Mouse (Mus musculus) right cerebral cortex, postnatal 10 days (tissue): ENCODE data around the gene B3gntl1.

ENCODE experiments used
- DNase-seq, 2 experiments: peaks; one replicate each; pipeline ENCODE4 v3.0.0; 2021; ENCODE audit warnings: low spot score in 2 of 2

The B3gntl1 gene

GRCm38 (mm10) chr11:121672990-121673572 is at the start of gene B3gntl1:
Gene B3gntl1 (minus strand): TSS chr11:121673153.
- DNase-seq = peak; percentile 99

DNA sequence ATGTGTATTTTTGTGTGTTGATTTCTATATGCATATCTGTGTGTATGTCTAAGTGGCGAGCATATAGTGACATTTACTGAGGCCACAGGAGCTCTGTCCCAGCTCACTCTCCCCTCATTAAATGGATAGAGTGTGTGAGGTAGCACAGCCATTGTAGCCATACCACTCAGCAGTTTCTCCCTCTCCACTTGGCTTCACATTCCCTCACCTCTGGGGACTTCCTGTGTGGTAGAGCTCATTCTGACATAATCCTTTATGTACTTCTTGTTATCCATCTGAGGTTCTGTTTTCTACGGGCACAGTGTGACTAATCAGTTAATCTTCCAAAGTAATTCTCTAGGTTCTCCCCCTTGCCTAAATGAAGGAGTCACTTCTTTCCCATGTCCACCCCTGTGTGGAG is 49.5 kb upstream of the B3gntl1 start:
- DNase-seq = no peak

GRCm38 (mm10) chr11:121720752-121721151 is 47.8 kb upstream of the B3gntl1 start:
- DNase-seq = no peak

DNA sequence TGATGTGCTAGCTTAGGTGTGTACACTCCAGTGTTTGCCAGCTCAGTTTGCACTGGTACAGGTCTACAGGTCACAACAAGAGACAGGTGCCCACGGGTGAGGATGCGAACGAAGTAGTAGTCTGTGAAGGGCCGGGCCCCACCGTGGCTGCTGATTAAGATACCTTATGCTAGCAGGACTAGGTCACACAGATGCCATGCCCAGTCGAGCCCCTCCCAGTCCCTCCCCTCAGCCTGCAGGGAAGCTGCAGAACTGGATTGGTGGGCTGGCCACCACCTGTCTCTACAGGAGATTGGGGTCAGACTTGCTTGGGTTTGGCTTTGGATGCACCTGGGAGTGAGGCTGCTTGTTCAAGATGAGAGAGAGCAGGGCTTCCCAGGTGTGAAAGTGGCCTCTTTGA is 44.8 kb upstream of the B3gntl1 start:
- DNase-seq = no peak

- no peak for DNase-seq
Observed at GRCm38 (mm10) chr11:121714745-121715485, 42.0 kb upstream of the B3gntl1 start.

- no peak for DNase-seq
Observed at GRCm38 (mm10) chr11:121713569-121713968, 40.6 kb upstream of the B3gntl1 start.

DNA sequence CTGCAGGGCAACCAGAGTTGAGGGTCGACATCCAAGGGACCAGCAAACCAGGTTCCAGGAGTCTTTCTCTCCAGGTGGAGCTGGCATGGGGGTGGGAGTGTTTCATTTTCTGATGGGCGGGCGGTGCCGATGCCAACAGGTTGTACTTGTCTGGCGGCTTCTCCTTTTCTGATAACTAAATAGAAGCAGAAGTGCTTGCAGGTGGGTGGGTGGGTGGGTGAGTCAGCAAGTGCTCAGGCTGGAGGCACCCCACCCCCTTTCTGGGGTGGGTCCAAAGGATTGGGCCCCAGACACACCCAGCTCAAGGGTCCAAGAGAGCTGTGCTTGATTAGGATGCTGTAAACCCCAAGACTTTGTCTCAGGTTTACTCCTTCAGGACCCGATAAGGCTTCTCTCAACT is 40.0 kb upstream of the B3gntl1 start:
- no peak for DNase-seq

- DNase-seq = no peak
Observed at GRCm38 (mm10) chr11:121710245-121710644, 37.3 kb upstream of the B3gntl1 start.

GRCm38 (mm10) chr11:121709278-121709677 is 36.3 kb upstream of the B3gntl1 start:
- no peak for DNase-seq

- DNase-seq = no peak
Observed at GRCm38 (mm10) chr11:121706521-121707005, 33.6 kb upstream of the B3gntl1 start.

GRCm38 (mm10) chr11:121703619-121704215 is 30.8 kb upstream of the B3gntl1 start:
- DNase-seq = peak in 1 of 2 experiments; percentile 38

- peak; percentile 65 to 76 for DNase-seq
Observed at GRCm38 (mm10) chr11:121702895-121703618, 30.1 kb upstream of the B3gntl1 start.

- peak; percentile 87 to 89 for DNase-seq
Observed at GRCm38 (mm10) chr11:121702111-121702894, 29.4 kb upstream of the B3gntl1 start.

GRCm38 (mm10) chr11:121701244-121701643 is 28.3 kb upstream of the B3gntl1 start, which contains the start of gene Metrnl:
Gene Metrnl (plus strand): TSS chr11:121701544.
- DNase-seq = no peak

DNA sequence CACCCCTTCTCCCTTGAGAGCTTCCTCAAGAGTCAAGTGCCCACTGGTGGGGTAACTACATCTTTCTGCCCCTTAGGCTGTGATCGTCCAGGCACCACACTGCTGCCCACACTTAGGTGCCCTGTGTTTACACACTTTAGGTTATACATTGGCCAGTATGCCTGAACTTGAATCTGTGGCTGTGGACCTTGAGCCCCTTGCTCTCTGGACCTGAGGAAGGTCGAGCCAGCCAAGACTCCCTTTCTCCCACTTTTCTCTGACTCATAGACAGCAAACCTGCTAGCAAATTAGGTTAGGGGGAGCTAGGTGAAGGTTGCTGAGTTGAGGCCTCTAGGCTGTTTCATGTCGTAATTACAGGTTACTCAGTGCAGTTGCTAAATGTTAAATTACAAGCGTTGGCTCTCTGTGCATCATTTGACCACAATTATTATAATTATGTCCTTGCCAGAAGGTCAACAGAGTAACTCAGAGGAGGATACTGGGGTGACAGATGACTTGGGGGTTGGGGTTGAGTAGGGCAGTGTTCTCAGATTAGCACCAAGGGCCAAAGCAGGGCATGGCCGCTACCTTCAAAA is 25.5 kb upstream of the B3gntl1 start:
- no peak for DNase-seq

DNA sequence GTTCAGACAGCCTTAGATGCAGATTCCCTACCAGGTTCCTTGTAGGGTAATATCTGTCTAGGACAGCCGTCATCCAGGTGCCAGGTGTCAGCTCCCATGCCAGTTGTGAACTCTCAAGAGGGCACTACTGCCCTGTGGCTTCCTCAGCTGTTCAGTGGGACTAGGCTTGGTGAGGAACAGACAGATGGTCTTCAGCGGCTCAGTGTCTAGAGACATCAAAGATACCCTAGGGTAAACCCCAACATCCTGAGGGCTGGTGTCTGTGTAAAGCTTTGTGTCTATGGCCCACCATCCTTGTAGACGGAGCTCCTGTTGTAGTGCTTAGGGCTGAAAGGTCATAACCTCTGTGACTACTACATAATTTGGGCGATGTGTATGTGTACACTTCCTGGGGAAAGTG is 24.3 kb upstream of the B3gntl1 start:
- DNase-seq = no peak

- DNase-seq = no peak
Observed at GRCm38 (mm10) chr11:121695304-121696064, 22.5 kb upstream of the B3gntl1 start.

DNA sequence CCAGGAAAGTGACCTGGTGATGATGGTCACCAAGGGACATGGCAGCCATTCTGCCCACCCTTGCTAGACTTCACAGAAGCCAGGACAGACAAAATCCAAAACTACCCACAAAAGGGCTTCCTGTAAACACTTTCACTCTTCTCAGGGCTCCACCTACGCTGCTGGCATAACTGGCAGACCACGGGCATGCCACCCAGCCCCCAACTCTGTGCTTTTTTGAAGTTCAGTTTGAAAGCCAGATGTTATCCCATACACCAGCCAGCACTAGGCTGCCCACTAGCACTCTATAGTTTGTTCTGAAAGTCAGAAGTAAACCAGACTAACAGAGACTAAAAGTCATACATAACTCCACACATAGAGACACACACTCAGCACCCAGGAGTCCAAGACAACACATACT is 15.1 kb upstream of the B3gntl1 start:
- no peak for DNase-seq

GRCm38 (mm10) chr11:121686674-121687073 is 13.7 kb upstream of the B3gntl1 start:
- DNase-seq = no peak

DNA sequence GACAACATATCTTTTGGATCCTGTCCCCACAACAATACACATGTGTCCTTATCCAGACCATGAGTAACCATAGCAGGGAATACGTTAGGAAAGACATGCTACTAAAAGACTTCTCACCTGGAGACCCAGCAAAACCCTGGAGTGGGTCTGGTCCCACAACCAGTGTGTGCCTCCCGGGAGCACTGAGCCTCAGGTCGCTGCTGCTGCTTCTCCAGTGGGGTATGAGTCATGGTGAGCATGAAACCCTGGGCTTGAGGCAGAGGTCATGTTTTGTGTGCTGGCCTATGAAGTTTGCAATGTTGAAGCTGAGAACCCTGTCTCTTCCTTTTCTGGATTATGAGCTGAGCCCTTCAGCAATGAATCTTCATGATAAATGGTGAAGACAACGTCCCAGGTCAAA is 13.1 kb upstream of the B3gntl1 start:
- DNase-seq = no peak
